8 mouse cellular contexts compared by ENCODE assay signal in genomic region chr11:116653234-116653633, GRCm38 (mm10). TPM values are rescaled to one million over a fixed set of nuclear protein-coding genes. Genes with fewer than 3 reads are reported as not detected.
DNase-seq lines count a peak whose midpoint lies in the region; ATAC-seq lines count a peak whose summit lies in the region.

Prcd (plus strand) TSS chr11:116653534.

- H3K4me3 ChIP-seq in kidney, embryonic 14.5 days (ENCODE audit: low read length) = peak within 1 kb of the TSS; percentile 54
- peak within 1 kb of the TSS; percentile 65 for H3K4me3 ChIP-seq in embryonic facial prominence, embryonic 10.5 days
- H3K4me3 ChIP-seq in hindbrain, embryonic 14.5 days (replicated peaks; ENCODE audit: low read length) = peak within 1 kb of the TSS; percentile 55
- peak within 1 kb of the TSS; percentile 62 for H3K4me3 ChIP-seq in midbrain, embryonic 15.5 days

- 5% methylated on average over 10 of the region's 10 CpGs for WGBS in kidney, embryonic 14.5 days
- WGBS in embryonic facial prominence, embryonic 10.5 days = 3% methylated on average over 10 of the region's 10 CpGs
- 2% methylated on average over 9 of the region's 10 CpGs for WGBS in hindbrain, embryonic 14.5 days
- 7% methylated on average over 10 of the region's 10 CpGs for WGBS in midbrain, embryonic 15.5 days

- ATAC-seq in kidney, embryonic 14.5 days (ENCODE audit: low FRiP score, low TSS enrichment) = no peak
- no peak for ATAC-seq in hindbrain, embryonic 14.5 days (ENCODE audit: low FRiP score)
- no peak for ATAC-seq in midbrain, embryonic 15.5 days (replicated peaks)
- ATAC-seq in erythroid progenitor cell, adult 5-6 weeks (replicated peaks; ENCODE audit: low FRiP score, poor library complexity, severe bottlenecking) = no peak

- peak within 1 kb of the TSS; percentile 97 for H3K4me2 ChIP-seq in kidney, embryonic 14.5 days (replicated peaks; ENCODE audit: low read depth, low read length)
- H3K4me2 ChIP-seq in hindbrain, embryonic 14.5 days (replicated peaks) = peak within 1 kb of the TSS; percentile 98
- H3K4me2 ChIP-seq in midbrain, embryonic 15.5 days = peak within 1 kb of the TSS; percentile 93

- no peaks in the 10 kb centered on the region for H3K36me3 ChIP-seq in kidney, embryonic 14.5 days (ENCODE audit: control insufficient read depth, insufficient read depth, low read length)
- H3K36me3 ChIP-seq in embryonic facial prominence, embryonic 10.5 days (replicated peaks) = no peaks in the 10 kb centered on the region
- no peaks in the 10 kb centered on the region for H3K36me3 ChIP-seq in hindbrain, embryonic 14.5 days (replicated peaks; ENCODE audit: control insufficient read depth, insufficient read depth)
- H3K36me3 ChIP-seq in midbrain, embryonic 15.5 days (replicated peaks) = no peaks in the 10 kb centered on the region

- no peak within 1 kb of the TSS for H3K27ac ChIP-seq in kidney, embryonic 14.5 days (ENCODE audit: low read depth, low read length)
- H3K27ac ChIP-seq in embryonic facial prominence, embryonic 10.5 days (replicated peaks) = peak within 1 kb of the TSS; percentile 68
- peak within 1 kb of the TSS; percentile 2; the same call in 1 of the 2 replicates for H3K27ac ChIP-seq in hindbrain, embryonic 14.5 days
- peak within 1 kb of the TSS; percentile 4; the same call in 1 of the 2 replicates for H3K27ac ChIP-seq in midbrain, embryonic 15.5 days

- H3K9me3 ChIP-seq in kidney, embryonic 14.5 days (ENCODE audit: control insufficient read depth, low read length) = no peaks in the 10 kb centered on the region
- no peaks in the 10 kb centered on the region for H3K9me3 ChIP-seq in embryonic facial prominence, embryonic 10.5 days
- H3K9me3 ChIP-seq in hindbrain, embryonic 14.5 days (ENCODE audit: control insufficient read depth, low read length) = no peaks in the 10 kb centered on the region
- no peaks in the 10 kb centered on the region for H3K9me3 ChIP-seq in midbrain, embryonic 15.5 days

- DNase-seq in kidney, postnatal 36 days = no peak
- DNase-seq in embryonic facial prominence, embryonic 10.5 days (ENCODE audit: low spot score) = no peak
- no peak for DNase-seq in hindbrain, embryonic 14.5 days (ENCODE audit: low spot score)
- no peak for DNase-seq in natural killer cell, adult 2 months (ENCODE audit: low spot score in 2 of 2)
- no peak for DNase-seq in B cell, adult 2 months

- peaks cover 28% of the 10 kb centered on the region for H3K4me1 ChIP-seq in kidney, embryonic 14.5 days (ENCODE audit: control insufficient read depth, insufficient read depth, low read length)
- peaks cover 84% of the 10 kb centered on the region for H3K4me1 ChIP-seq in embryonic facial prominence, embryonic 10.5 days
- peaks cover 22% of the 10 kb centered on the region for H3K4me1 ChIP-seq in hindbrain, embryonic 14.5 days (replicated peaks; ENCODE audit: control insufficient read depth, insufficient read depth, low read length)
- H3K4me1 ChIP-seq in midbrain, embryonic 15.5 days = peaks cover 33% of the 10 kb centered on the region

- peaks cover 23% of the 10 kb centered on the region for H3K27me3 ChIP-seq in kidney, embryonic 14.5 days (ENCODE audit: control insufficient read depth, insufficient read depth, low read length)
- H3K27me3 ChIP-seq in embryonic facial prominence, embryonic 10.5 days (replicated peaks; ENCODE audit: low read depth, poor library complexity, severe bottlenecking) = peaks cover 75% of the 10 kb centered on the region
- H3K27me3 ChIP-seq in hindbrain, embryonic 14.5 days (ENCODE audit: control insufficient read depth, insufficient read depth, low read length) = 0 out of 2 replicates have a peak, but pooled peaks cover 10% of the 10 kb centered on the region
- peaks cover 4% of the 10 kb centered on the region; the same call in 1 of the 2 replicates for H3K27me3 ChIP-seq in midbrain, embryonic 15.5 days (replicated peaks)

- peak within 1 kb of the TSS; percentile 66 for H3K9ac ChIP-seq in kidney, embryonic 14.5 days (ENCODE audit: low read depth, low read length)
- H3K9ac ChIP-seq in hindbrain, embryonic 14.5 days = peak within 1 kb of the TSS; percentile 78
- H3K9ac ChIP-seq in midbrain, embryonic 15.5 days = peak within 1 kb of the TSS; percentile 73

RNA-seq across cellular contexts. Expression of gene Prcd, which starts in this region (rescaled TPM):
- 1.1 and 1.4 TPM in 2 replicates for polyA plus RNA-seq in kidney, embryonic 14.5 days (2014; fragmentation: Nextera tagmentation; extraction: Ambion mirVana)
- polyA plus RNA-seq in embryonic facial prominence, embryonic 10.5 days (2016; fragmentation: Nextera tagmentation; extraction: Ambion mirVana) = 0.76 and 1.2 TPM in 2 replicates
- 2.8 and 3.5 TPM in 2 replicates for polyA plus RNA-seq in hindbrain, embryonic 14.5 days (2014; fragmentation: Nextera tagmentation; extraction: Ambion mirVana)
- polyA plus RNA-seq in midbrain, embryonic 15.5 days (2015; fragmentation: Nextera tagmentation; extraction: Ambion mirVana) = 1.5 and 3.0 TPM in 2 replicates
- not detected in 2 replicates for total RNA-seq in erythroid progenitor cell, adult 5-6 weeks (2015; ENCODE audit: low replicate concordance)
- total RNA-seq in erythroid progenitor cell, adult 5-6 weeks (2017; ENCODE audit: low replicate concordance) = not detected in 2 replicates
